Mouse (Mus musculus) right cerebral cortex, postnatal 14 days (tissue): ENCODE data around the gene Zfp735.

Source experiments
- DNase-seq: peaks from one replicate; pipeline ENCODE4 v3.0.0; 2022

The Zfp735 gene

GRCm38 (mm10) chr11:73688478-73688877 lies at the start of gene Zfp735:
TSS of gene Zfp735 (plus strand) at chr11:73688778.
- DNase-seq: no peak

- no peak for DNase-seq
These were observed 70.5 kb downstream of the Zfp735 start for GRCm38 (mm10) chr11:73759115-73759514.
